Mouse (Mus musculus): ENCODE results near the gene Psg27. TPM values are rescaled to one million over a fixed set of nuclear protein-coding genes. Genes with fewer than 3 reads are reported as not detected.

Psg27 gene
- polyA plus RNA-seq, 1 experiment from 2014 or later, result not detected

- Histone ChIP-seq H3K4me2 (ENCODE audit: low read length) (no peak overlapping the region), H3K4me1 (ENCODE audit: control insufficient read depth, insufficient read depth, low read length) (no peaks in the 10 kb centered on the region), H3K4me3 (ENCODE audit: low read depth, low read length) (no peak overlapping the region), H3K9me3 (replicated peaks; ENCODE audit: control insufficient read depth, low read length, poor library complexity, severe bottlenecking) (no peaks in the 10 kb centered on the region), H3K27me3 (ENCODE audit: control insufficient read depth, insufficient read depth, low read depth, low read length) (no peaks in the 10 kb centered on the region), H3K27ac (ENCODE audit: low read length) (no peak overlapping the region), H3K36me3 (ENCODE audit: control insufficient read depth, insufficient read depth, low read length) (no peaks in the 10 kb centered on the region), H3K9ac (ENCODE audit: low read depth, low read length) (no peak overlapping the region)
- WGBS, result 21% methylated on average over 9 of the region's 9 CpGs
- no peak for ATAC-seq
Measured at GRCm38 (mm10) chr7:18511479-18511878, 55.6 kb downstream of the Psg27 start.

Other genes with a start within 250 kb of the Psg27 start
- not detected in 2 replicates for gene Psg18, start 212.3 kb downstream of the Psg27 start, polyA plus RNA-seq (2015; fragmentation: Nextera tagmentation; extraction: Ambion mirVana)
- not detected in 2 replicates for gene Psg28, start 135.3 kb downstream of the Psg27 start, polyA plus RNA-seq (2015; fragmentation: Nextera tagmentation; extraction: Ambion mirVana)
- not detected in 2 replicates for gene Psg26, start 83.1 kb downstream of the Psg27 start, polyA plus RNA-seq (2015; fragmentation: Nextera tagmentation; extraction: Ambion mirVana)
- not detected in 2 replicates for gene Psg25, start 35.0 kb downstream of the Psg27 start, polyA plus RNA-seq (2015; fragmentation: Nextera tagmentation; extraction: Ambion mirVana)
- gene Psg23, start 49.2 kb upstream of the Psg27 start, polyA plus RNA-seq (2015; fragmentation: Nextera tagmentation; extraction: Ambion mirVana), result not detected in 2 replicates
- gene Psg21, start 89.4 kb upstream of the Psg27 start, polyA plus RNA-seq (2015; fragmentation: Nextera tagmentation; extraction: Ambion mirVana), result not detected in 2 replicates
- gene Psg20, start 118.9 kb upstream of the Psg27 start, polyA plus RNA-seq (2015; fragmentation: Nextera tagmentation; extraction: Ambion mirVana), result not detected in 2 replicates
- not detected in 2 replicates for gene Psg22, start 150.8 kb upstream of the Psg27 start, polyA plus RNA-seq (2015; fragmentation: Nextera tagmentation; extraction: Ambion mirVana)
- not detected in 2 replicates for gene Psg19, start 231.2 kb upstream of the Psg27 start, polyA plus RNA-seq (2015; fragmentation: Nextera tagmentation; extraction: Ambion mirVana)

Measured in midbrain, embryonic 16.5 days (tissue).